Mouse (Mus musculus) neural tube, embryonic 11.5 days (tissue): ENCODE measurements around the gene Oprd1. TPM values are rescaled to one million over a fixed set of nuclear protein-coding genes. Genes with fewer than 3 reads are reported as not detected.

Experiments
- ATAC-seq: fragments of 200-750 bp; cut with Nextera tagmentation; 2 replicates; pipeline ENCODE4 v1.8.0; 2017; ENCODE audit warnings: moderate number of reproducible peaks, mild to moderate bottlenecking, moderate TSS enrichment, moderate library complexity; ENCODE audit not compliant: insufficient read depth, low FRiP score, low TSS enrichment
- DNase-seq: peaks from one replicate; pipeline ENCODE4 v3.0.0-alpha.2; 2015; ENCODE audit warnings: low spot score
- H3K27ac ChIP-seq: fragments of 300-500 bp; sonication (generic); 2 replicates; pipeline ENCODE4 v1.5.1; 2014; ENCODE audit warnings: low read depth, mild to moderate bottlenecking, low read length
- H3K27me3 ChIP-seq: fragments of 300-500 bp; sonication (generic); 2 replicates; pipeline ENCODE4 v1.6.1; 2014; ENCODE audit warnings: mild to moderate bottlenecking, low read length, mixed read lengths; ENCODE audit not compliant: control insufficient read depth, insufficient read depth
- H3K36me3 ChIP-seq: fragments of 300-500 bp; sonication (generic); 2 replicates; pipeline ENCODE4 v1.6.1; 2014; ENCODE audit warnings: mild to moderate bottlenecking, low read length, moderate library complexity, mixed read lengths; ENCODE audit not compliant: control insufficient read depth, insufficient read depth
- H3K4me1 ChIP-seq: fragments of 300-500 bp; sonication (generic); 2 replicates; pipeline ENCODE4 v1.6.1; 2014; ENCODE audit warnings: low read length, mixed read lengths; ENCODE audit not compliant: control insufficient read depth, insufficient read depth
- H3K4me2 ChIP-seq: fragments of 300-500 bp; sonication (generic); 2 replicates; pipeline ENCODE4 v1.6.1; 2014; ENCODE audit warnings: low read depth, mild to moderate bottlenecking, moderate library complexity
- H3K4me3 ChIP-seq: fragments of 300-500 bp; sonication (generic); 2 replicates; pipeline ENCODE4 v1.5.1; 2014; ENCODE audit warnings: low read depth, low read length
- H3K9ac ChIP-seq: fragments of 300-500 bp; sonication (generic); 2 replicates; pipeline ENCODE4 v1.6.1; 2014; ENCODE audit warnings: mild to moderate bottlenecking, low read length
- H3K9me3 ChIP-seq: fragments of 300-500 bp; sonication (generic); 2 replicates; pipeline ENCODE4 v1.6.1; 2016; ENCODE audit warnings: low read length; ENCODE audit not compliant: control insufficient read depth
- WGBS: fragments of 180-500 bp; shearing (Covaris S2); extraction: QIAGEN DNeasy Blood & Tissue Kit; methylation state at CpG from one replicate; pipeline ENCODE4 v1.1.7; 2014; 5-methylcytosine and 5-hydroxymethylcytosine counted together
- polyA plus RNA-seq: library from polyadenylated mRNA; unstranded; fragments of >200 nt; fragmentation: Nextera tagmentation; extraction: Ambion mirVana; gene quantifications from 2 replicates; pipeline ENCODE4 v1.2.1, GENCODE M21; 2014

Oprd1 gene
- polyA plus RNA-seq, 1 experiment from 2014 or later, result 0.05 TPM

GRCm38 (mm10) chr4:132064550-132064949, 79.7 kb downstream of the Oprd1 start:
- no peak overlapping the region for H3K4me2 ChIP-seq
- no peak overlapping the region for H3K27ac ChIP-seq
- ATAC-seq (no peak), DNase-seq (no peak)
- H3K27me3 ChIP-seq, result no peaks in the 10 kb centered on the region
- no peaks in the 10 kb centered on the region for H3K36me3 ChIP-seq
- H3K9me3 ChIP-seq, result no peaks in the 10 kb centered on the region
- 91% methylated on average over 5 of the region's 5 CpGs for WGBS
- no peak overlapping the region for H3K9ac ChIP-seq
- no peak overlapping the region for H3K4me3 ChIP-seq
- no peaks in the 10 kb centered on the region; the same call in 1 of the 2 replicates for H3K4me1 ChIP-seq

GRCm38 (mm10) chr4:132062934-132063884, 81.1 kb downstream of the Oprd1 start:
- no peak overlapping the region for H3K4me3 ChIP-seq
- no peaks in the 10 kb centered on the region for H3K27me3 ChIP-seq
- no peak overlapping the region for H3K27ac ChIP-seq
- ATAC-seq, result no peak
- no peak overlapping the region for H3K9ac ChIP-seq
- WGBS, result 81% methylated on average over 17 of the region's 17 CpGs
- H3K9me3 ChIP-seq, result no peaks in the 10 kb centered on the region
- H3K36me3 ChIP-seq, result no peaks in the 10 kb centered on the region
- no peak for DNase-seq
- H3K4me1 ChIP-seq, result no peaks in the 10 kb centered on the region; the same call in 1 of the 2 replicates
- H3K4me2 ChIP-seq, result no peak overlapping the region

GRCm38 (mm10) chr4:132062289-132062688, 82.0 kb downstream of the Oprd1 start:
- Histone ChIP-seq H3K4me2 (no peak overlapping the region), H3K9me3 (no peaks in the 10 kb centered on the region), H3K4me1 (no peaks in the 10 kb centered on the region; the same call in 1 of the 2 replicates), H3K27ac (no peak overlapping the region), H3K27me3 (no peaks in the 10 kb centered on the region), H3K9ac (no peak overlapping the region), H3K4me3 (no peak overlapping the region), H3K36me3 (no peaks in the 10 kb centered on the region)
- 68% methylated on average over 8 of the region's 8 CpGs for WGBS
- DNase-seq, result no peak
- ATAC-seq, result no peak

Other genes with a start within 250 kb of the Oprd1 start
- gene Tmem200b, start 222.7 kb downstream of the Oprd1 start, polyA plus RNA-seq, result 1.4 TPM in 2 replicates
- not detected in 2 replicates for gene Gm10300, start 69.8 kb downstream of the Oprd1 start, polyA plus RNA-seq
- 200 and 203 TPM in 2 replicates for gene Epb41, start 69.2 kb downstream of the Oprd1 start, polyA plus RNA-seq
- gene Ythdf2, start 67.8 kb upstream of the Oprd1 start, polyA plus RNA-seq, result 159 and 169 TPM in 2 replicates
- gene Gmeb1, start 117.1 kb upstream of the Oprd1 start, polyA plus RNA-seq, result 36.9 and 41.6 TPM in 2 replicates
- 59.7 and 59.8 TPM in 2 replicates for gene Taf12, start 129.9 kb upstream of the Oprd1 start, polyA plus RNA-seq
- gene Rab42, start 158.9 kb upstream of the Oprd1 start, polyA plus RNA-seq, result 0.74 and 0.78 TPM in 2 replicates
- gene Trnau1ap, start 185.1 kb upstream of the Oprd1 start, polyA plus RNA-seq, result 79.3 and 82.9 TPM in 2 replicates
- 68.2 and 70.8 TPM in 2 replicates for gene Rcc1, start 209.1 kb upstream of the Oprd1 start, polyA plus RNA-seq